Mouse (Mus musculus): ENCODE data around the gene Smurf2. TPM values are rescaled to one million over a fixed set of nuclear protein-coding genes. Genes with fewer than 3 reads are reported as not detected.

Gene Smurf2
- total and polyA plus RNA-seq, 2 experiments from 2014 or later: 7.4 to 34.8 TPM

DNA sequence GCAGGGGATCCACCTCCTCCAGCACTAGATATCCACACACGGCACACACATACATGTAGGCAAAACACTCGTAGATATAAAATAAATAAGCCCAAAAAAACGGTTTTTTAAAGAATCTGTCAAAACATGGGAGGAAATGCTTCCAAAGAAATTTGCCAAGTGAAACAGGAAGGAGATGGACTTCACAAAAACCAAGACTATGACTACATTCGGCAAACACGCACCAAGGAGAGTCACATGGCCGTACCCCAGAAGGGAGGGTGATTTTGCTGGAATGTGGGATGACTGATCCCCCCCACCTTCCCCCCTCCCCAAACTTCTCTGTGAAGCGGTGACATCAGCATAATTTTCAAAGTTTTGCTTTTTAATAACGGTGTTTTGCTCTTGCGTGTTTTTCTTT lies 33.6 kb upstream of the Smurf2 start:
- H3K9ac ChIP-seq (replicated peaks; ENCODE audit: low read depth, low read length): no peak overlapping the region
- no peak overlapping the region for H3K4me3 ChIP-seq (ENCODE audit: low read depth, low read length)
- H3K9me3 ChIP-seq (replicated peaks; ENCODE audit: control insufficient read depth, low read length): no peaks in the 10 kb centered on the region
- no peak for ATAC-seq (ENCODE audit: insufficient read depth, low read depth)
- H3K4me1 ChIP-seq (ENCODE audit: control insufficient read depth, insufficient read depth): peaks cover 15% of the 10 kb centered on the region
- 0 out of 2 replicates have a peak overlapping the region, but pooled peaks have one; percentile 28 for H3K27ac ChIP-seq (ENCODE audit: low read depth)
- WGBS: 58% methylated on average over 9 of the region's 9 CpGs
- no peak for DNase-seq (ENCODE audit: low spot score)
- no peak overlapping the region for H3K4me2 ChIP-seq (ENCODE audit: low read depth, low read length)
- H3K27me3 ChIP-seq (ENCODE audit: control insufficient read depth, insufficient read depth, low read length): no peaks in the 10 kb centered on the region
- TF ChIP-seq EP300 (IDR thresholded peaks at IDR 0.05; ENCODE audit: low read depth) (no peak), CTCF (IDR thresholded peaks at IDR 0.05; ENCODE audit: low read depth) (no peak)
- H3K36me3 ChIP-seq (replicated peaks; ENCODE audit: control insufficient read depth, insufficient read depth, low read length): no peaks in the 10 kb centered on the region

- Histone ChIP-seq H3K36me3 (replicated peaks; ENCODE audit: control insufficient read depth, insufficient read depth, low read length) (no peaks in the 10 kb centered on the region), H3K27ac (ENCODE audit: low read depth) (no peak overlapping the region), H3K9ac (replicated peaks; ENCODE audit: low read depth, low read length) (no peak overlapping the region), H3K27me3 (ENCODE audit: control insufficient read depth, insufficient read depth, low read length) (no peaks in the 10 kb centered on the region), H3K9me3 (replicated peaks; ENCODE audit: control insufficient read depth, low read length) (no peaks in the 10 kb centered on the region), H3K4me1 (ENCODE audit: control insufficient read depth, insufficient read depth) (no peaks in the 10 kb centered on the region), H3K4me2 (ENCODE audit: low read depth, low read length) (no peak overlapping the region), H3K4me3 (ENCODE audit: low read depth, low read length) (no peak overlapping the region)
- ATAC-seq (ENCODE audit: insufficient read depth, low read depth) (no peak), DNase-seq (ENCODE audit: low spot score) (no peak)
- WGBS: 74% methylated on average over 5 of the region's 5 CpGs
- no peak for TF ChIP-seq EP300 (IDR thresholded peaks at IDR 0.05; ENCODE audit: low read depth)
- no peak for TF ChIP-seq CTCF (IDR thresholded peaks at IDR 0.05; ENCODE audit: low read depth)
Measured at GRCm38 (mm10) chr11:106937306-106937705, 16.8 kb upstream of the Smurf2 start.

GRCm38 (mm10) chr11:106930366-106930765 lies 9.9 kb upstream of the Smurf2 start:
- ATAC-seq (ENCODE audit: insufficient read depth, low read depth) (no peak), DNase-seq (ENCODE audit: low spot score) (no peak)
- Histone ChIP-seq H3K9me3 (replicated peaks; ENCODE audit: control insufficient read depth, low read length) (0 out of 2 replicates have a peak, but pooled peaks cover 8% of the 10 kb centered on the region), H3K4me1 (ENCODE audit: control insufficient read depth, insufficient read depth) (no peaks in the 10 kb centered on the region), H3K36me3 (replicated peaks; ENCODE audit: control insufficient read depth, insufficient read depth, low read length) (no peaks in the 10 kb centered on the region), H3K27me3 (ENCODE audit: control insufficient read depth, insufficient read depth, low read length) (no peaks in the 10 kb centered on the region), H3K27ac (ENCODE audit: low read depth) (no peak overlapping the region), H3K4me3 (ENCODE audit: low read depth, low read length) (no peak overlapping the region), H3K9ac (replicated peaks; ENCODE audit: low read depth, low read length) (no peak overlapping the region), H3K4me2 (ENCODE audit: low read depth, low read length) (no peak overlapping the region)
- 73% methylated on average over 9 of the region's 9 CpGs for WGBS
- TF ChIP-seq CTCF (IDR thresholded peaks at IDR 0.05; ENCODE audit: low read depth) (no peak), EP300 (IDR thresholded peaks at IDR 0.05; ENCODE audit: low read depth) (no peak)

DNA sequence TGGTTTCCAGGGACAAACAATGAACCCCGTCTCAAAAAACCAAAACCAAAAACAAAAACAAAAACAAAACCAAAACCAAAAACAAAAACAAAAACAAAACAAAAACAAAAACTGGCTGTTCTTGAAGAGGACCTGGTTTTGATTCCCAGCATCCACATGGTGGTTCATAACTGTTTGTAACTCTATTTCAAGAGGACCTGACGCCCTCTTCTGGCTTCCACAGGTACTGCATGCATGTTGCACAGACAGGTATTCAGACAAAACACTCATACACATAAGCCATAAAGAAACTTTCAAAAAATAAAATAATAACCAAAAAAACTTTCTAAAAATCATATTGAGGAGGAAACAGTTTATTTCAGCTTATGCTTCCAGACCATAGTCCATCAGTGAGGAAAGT lies 8.4 kb upstream of the Smurf2 start:
- Histone ChIP-seq H3K27me3 (ENCODE audit: control insufficient read depth, insufficient read depth, low read length) (no peaks in the 10 kb centered on the region), H3K4me1 (ENCODE audit: control insufficient read depth, insufficient read depth) (no peaks in the 10 kb centered on the region), H3K36me3 (replicated peaks; ENCODE audit: control insufficient read depth, insufficient read depth, low read length) (no peaks in the 10 kb centered on the region), H3K27ac (ENCODE audit: low read depth) (no peak overlapping the region), H3K9ac (replicated peaks; ENCODE audit: low read depth, low read length) (no peak overlapping the region), H3K4me3 (ENCODE audit: low read depth, low read length) (no peak overlapping the region), H3K9me3 (replicated peaks; ENCODE audit: control insufficient read depth, low read length) (0 out of 2 replicates have a peak, but pooled peaks cover 8% of the 10 kb centered on the region), H3K4me2 (ENCODE audit: low read depth, low read length) (no peak overlapping the region)
- ATAC-seq (ENCODE audit: insufficient read depth, low read depth) (no peak), DNase-seq (ENCODE audit: low spot score) (no peak)
- 50% methylated on average over 2 of the region's 2 CpGs for WGBS
- TF ChIP-seq CTCF (IDR thresholded peaks at IDR 0.05; ENCODE audit: low read depth) (no peak), EP300 (IDR thresholded peaks at IDR 0.05; ENCODE audit: low read depth) (no peak)

DNA sequence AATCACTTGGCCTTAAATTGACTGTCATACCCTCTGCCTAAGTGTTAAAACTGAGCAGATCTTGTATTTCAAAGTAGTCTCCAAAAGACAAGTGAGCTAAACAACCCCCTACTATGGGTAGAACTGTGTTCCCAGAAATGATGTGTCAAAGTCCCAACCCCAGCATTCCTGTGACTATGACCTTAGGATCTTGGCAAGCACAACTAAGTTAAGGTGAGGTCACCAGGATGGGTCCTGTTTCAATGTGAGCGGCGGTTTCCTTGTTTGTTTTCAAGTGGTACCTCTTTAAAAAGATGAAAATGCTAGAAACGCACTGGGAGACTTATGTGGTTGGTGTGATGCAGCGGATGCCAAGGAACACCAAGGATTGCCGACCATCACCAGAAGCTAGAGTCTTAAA lies 7.4 kb upstream of the Smurf2 start:
- ATAC-seq (ENCODE audit: insufficient read depth, low read depth): no peak
- H3K27ac ChIP-seq (ENCODE audit: low read depth): no peak overlapping the region
- H3K4me3 ChIP-seq (ENCODE audit: low read depth, low read length): no peak overlapping the region
- 0 out of 2 replicates have a peak, but pooled peaks cover 8% of the 10 kb centered on the region for H3K9me3 ChIP-seq (replicated peaks; ENCODE audit: control insufficient read depth, low read length)
- no peak overlapping the region for H3K9ac ChIP-seq (replicated peaks; ENCODE audit: low read depth, low read length)
- no peaks in the 10 kb centered on the region for H3K36me3 ChIP-seq (replicated peaks; ENCODE audit: control insufficient read depth, insufficient read depth, low read length)
- no peaks in the 10 kb centered on the region for H3K4me1 ChIP-seq (ENCODE audit: control insufficient read depth, insufficient read depth)
- H3K27me3 ChIP-seq (ENCODE audit: control insufficient read depth, insufficient read depth, low read length): no peaks in the 10 kb centered on the region
- WGBS: 97% methylated on average over 5 of the region's 5 CpGs
- DNase-seq (ENCODE audit: low spot score): no peak
- TF ChIP-seq CTCF (IDR thresholded peaks at IDR 0.05; ENCODE audit: low read depth) (no peak), EP300 (IDR thresholded peaks at IDR 0.05; ENCODE audit: low read depth) (no peak)
- no peak overlapping the region for H3K4me2 ChIP-seq (ENCODE audit: low read depth, low read length)

DNA sequence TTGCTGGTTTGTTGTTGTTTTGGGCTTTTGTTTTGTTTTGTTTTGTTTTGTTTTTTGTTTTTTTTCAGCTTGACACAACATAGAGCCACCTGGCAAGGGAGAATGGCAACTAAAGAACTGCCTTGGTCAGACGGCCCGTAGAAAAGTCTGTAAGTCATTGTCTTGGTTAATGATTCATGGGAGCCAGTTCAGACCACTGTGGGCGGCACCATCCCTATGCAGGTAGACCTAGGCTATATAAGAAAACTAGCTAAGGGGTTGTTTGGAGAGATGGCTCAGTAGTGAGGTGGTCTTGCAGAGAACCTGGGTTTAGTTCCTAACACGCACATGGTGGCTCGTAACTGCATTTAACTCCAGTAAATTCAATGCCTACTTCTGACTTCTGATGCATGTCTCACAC lies 6.7 kb upstream of the Smurf2 start:
- H3K27ac ChIP-seq (ENCODE audit: low read depth): no peak overlapping the region
- DNase-seq (ENCODE audit: low spot score): no peak
- TF ChIP-seq EP300 (IDR thresholded peaks at IDR 0.05; ENCODE audit: low read depth) (no peak), CTCF (IDR thresholded peaks at IDR 0.05; ENCODE audit: low read depth) (no peak)
- no peaks in the 10 kb centered on the region for H3K4me1 ChIP-seq (ENCODE audit: control insufficient read depth, insufficient read depth)
- ATAC-seq (ENCODE audit: insufficient read depth, low read depth): no peak
- WGBS: 89% methylated on average over 5 of the region's 5 CpGs
- no peak overlapping the region for H3K4me2 ChIP-seq (ENCODE audit: low read depth, low read length)
- no peaks in the 10 kb centered on the region for H3K36me3 ChIP-seq (replicated peaks; ENCODE audit: control insufficient read depth, insufficient read depth, low read length)
- no peak overlapping the region for H3K9ac ChIP-seq (replicated peaks; ENCODE audit: low read depth, low read length)
- 0 out of 2 replicates have a peak, but pooled peaks cover 8% of the 10 kb centered on the region for H3K9me3 ChIP-seq (replicated peaks; ENCODE audit: control insufficient read depth, low read length)
- no peak overlapping the region for H3K4me3 ChIP-seq (ENCODE audit: low read depth, low read length)
- no peaks in the 10 kb centered on the region for H3K27me3 ChIP-seq (ENCODE audit: control insufficient read depth, insufficient read depth, low read length)
